Mouse (Mus musculus) layer of hippocampus, adult 6 months (tissue): ENCODE data around the gene Tmem38a. TPM values are rescaled to one million over a fixed set of nuclear protein-coding genes. Genes with fewer than 3 reads are reported as not detected.

Experiments
- long read RNA-seq, 2 experiments: library from polyadenylated mRNA; unstranded; transcript quantifications; one replicate each; pipeline ENCODE4 v2.0.0; 2019 to 2020
- microRNA-seq: library from miRNA; unstranded; fragments of <30 nt; microRNA quantifications from one replicate; pipeline ENCODE4 v1.2.0, GENCODE M21; 2020
- polyA plus RNA-seq: library from polyadenylated mRNA; unstranded; fragments of <200 nt; fragmentation: Nextera tagmentation; gene quantifications from 2 replicates; pipeline ENCODE4 v1.2.3, GENCODE M21; 2021

Tmem38a gene
- 92.6 and 100 TPM in 2 replicates for polyA plus RNA-seq
- long read RNA-seq, experiment 1, transcript Tmem38a-201 (6 exons, 2,124 nt) = major isoform, 167 of 207 reads
- long read RNA-seq, experiment 1, partial matches to known transcripts = 21 of 207 reads
- long read RNA-seq, experiment 1, other reads (novel, unspliced or antisense) = 18 of 207 reads
- long read RNA-seq, experiment 2, transcript Tmem38a-201 (6 exons, 2,124 nt) = major isoform, 561 of 674 reads
- long read RNA-seq, experiment 2, partial matches to known transcripts = 17 of 674 reads
- long read RNA-seq, experiment 2, other reads (novel, unspliced or antisense) = 95 of 674 reads

DNA sequence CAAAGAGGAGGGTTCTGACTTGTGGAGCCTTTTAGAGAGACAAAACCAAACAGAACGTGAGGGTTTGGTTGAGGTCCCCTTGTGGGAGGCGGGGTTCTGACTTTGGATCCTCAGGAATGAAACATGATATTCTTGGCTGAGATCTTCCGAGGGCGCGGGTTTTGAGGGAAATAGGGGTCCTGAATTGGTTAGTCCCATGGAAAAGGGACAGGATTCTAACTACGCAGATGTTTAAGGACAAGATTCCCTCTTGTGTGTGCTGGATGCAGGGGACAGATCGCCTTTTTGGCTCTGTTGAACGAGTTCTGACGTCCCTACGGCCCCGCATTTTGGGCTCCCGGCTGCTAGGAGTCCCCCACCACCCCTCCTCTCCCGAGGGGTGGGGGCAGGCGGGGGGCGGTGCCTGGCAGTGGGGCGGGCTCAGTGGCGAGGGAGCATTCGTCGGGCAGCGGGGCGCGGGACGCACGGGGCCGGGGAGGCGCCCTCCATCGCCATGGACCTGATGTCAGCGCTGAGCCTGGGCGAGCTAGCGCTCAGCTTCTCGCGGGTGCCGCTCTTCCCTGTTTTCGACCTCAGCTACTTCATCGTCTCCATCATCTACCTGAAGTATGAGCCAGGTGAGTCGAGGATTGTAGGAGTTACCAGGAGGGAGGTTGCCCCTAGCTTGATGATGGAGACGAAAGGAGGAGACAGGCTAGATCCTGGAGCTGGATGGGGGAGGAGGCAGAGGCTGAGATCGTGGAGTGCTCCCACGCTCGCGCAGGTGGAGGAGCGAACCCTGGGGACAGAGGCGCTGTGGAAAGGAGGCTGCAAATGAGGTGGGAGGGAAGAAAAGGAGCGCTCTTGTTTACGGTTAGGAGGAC, at the start of gene Tmem38a:
Tmem38a (plus strand) TSS at position 445 of the 863 bp plus-strand sequence.

DNA sequence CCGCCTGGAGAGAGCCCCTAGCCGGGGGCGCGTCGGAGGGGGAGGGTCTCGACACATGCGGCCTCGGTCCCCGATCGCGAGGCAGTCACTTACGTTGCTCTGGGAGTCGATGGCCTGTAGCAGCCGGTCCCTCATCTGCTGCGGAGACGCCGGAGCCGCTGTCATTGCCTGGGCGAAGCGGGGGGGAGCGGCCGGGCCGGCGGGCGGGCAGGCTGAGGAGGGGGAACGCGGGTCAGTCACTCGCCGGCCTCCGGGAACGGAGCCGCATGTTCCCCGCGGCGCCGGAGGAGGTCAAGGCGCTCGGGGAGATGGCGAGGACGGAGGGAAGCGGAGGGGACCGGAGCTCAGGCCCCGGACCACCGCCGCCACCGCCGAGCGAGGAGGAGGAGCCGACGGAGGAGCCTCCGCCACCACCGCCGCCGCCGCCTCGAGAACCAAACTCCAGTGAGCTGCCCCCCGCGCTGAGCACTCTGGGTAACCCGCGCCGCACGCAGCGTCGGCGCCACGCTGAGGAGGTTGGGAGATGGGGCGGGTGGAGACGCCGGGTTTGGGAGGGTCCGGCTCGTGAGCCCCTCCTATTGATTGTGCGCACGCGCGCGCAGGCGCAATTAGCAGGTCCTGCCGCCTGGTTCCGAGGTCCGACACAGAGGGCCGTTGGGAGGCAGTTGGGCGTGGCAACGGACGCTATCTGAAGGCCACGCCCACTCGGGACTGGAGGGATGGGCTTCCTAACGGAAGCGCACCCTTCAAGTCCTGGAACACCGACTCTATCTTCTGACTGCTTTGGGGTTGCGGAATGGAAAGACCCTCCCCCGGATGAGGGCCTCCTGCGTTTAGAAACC, 23.8 kb upstream of the Tmem38a start, which contains the start of gene Med26:
Med26 (minus strand) TSS at position 469 of the 842 bp plus-strand sequence.

DNA sequence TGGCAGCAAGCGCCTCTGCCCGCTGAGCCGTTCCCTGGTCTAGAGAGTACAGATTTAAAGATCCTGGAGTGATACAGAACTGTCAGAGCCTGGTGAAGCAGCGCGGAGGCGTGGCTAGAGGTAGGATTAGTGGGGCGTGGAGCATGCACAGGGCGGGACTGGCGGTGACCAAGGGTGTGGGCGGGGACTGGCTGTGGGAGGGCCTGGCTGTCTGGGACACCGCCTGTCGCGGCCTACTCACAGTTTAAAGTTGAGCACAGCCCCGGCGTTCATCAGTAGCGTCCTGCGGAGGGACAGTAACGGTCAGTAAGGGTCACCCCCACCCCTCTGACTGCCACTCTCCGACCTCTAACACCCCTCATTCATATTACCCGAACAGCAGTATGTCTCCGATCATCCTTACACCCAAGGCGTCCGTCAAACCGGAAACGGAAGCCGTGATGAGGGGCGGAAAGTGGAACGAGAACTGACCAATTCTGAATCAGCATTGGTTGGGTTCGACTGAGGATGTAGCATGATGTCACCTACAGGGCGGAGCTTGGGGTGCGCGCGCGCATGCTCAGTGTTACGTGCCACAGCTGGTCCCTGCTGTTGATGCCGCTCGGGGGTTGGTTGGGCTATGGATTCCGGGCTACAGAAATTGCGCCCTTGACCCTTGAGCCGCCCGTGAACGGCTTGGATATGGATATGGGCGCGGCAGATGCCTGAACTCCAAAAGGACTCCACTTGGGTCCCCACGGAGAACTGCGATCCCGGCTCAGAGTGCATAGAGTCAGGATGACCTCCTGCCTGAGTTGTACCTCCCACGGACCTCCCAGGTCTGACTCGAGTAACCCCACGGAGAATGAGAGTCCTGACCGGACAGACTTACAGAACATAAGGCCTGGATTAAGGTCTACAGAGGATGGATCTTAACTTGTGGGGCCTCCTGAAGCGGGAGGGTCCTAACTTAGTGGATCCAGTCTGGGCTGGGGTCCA, 933 bp upstream of the Tmem38a start, which contains the start of gene Smim7:
Smim7 (minus strand) TSS at position 456 of the 978 bp plus-strand sequence.

Small RNAs within 50 kb of the gene (microRNA-seq; reads per million reads assigned to microRNA genes)
- not detected for gene Gm28019

Other genes with a start within 250 kb of the Tmem38a start
- 18.8 and 19.3 TPM in 2 replicates for gene Eps15l1, start 150.6 kb upstream of the Tmem38a start, polyA plus RNA-seq
- 1.4 and 1.8 TPM in 2 replicates for gene Calr3, start 128.2 kb upstream of the Tmem38a start, polyA plus RNA-seq
- 6.5 and 6.7 TPM in 2 replicates for gene 1700030K09Rik, start 128.2 kb upstream of the Tmem38a start, polyA plus RNA-seq
- gene Cherp, start 96.8 kb upstream of the Tmem38a start, polyA plus RNA-seq = 29.2 and 34.8 TPM in 2 replicates
- 4.5 and 4.7 TPM in 2 replicates for gene Slc35e1, start 79.4 kb upstream of the Tmem38a start, polyA plus RNA-seq
- 3.1 and 4.5 TPM in 2 replicates for gene Med26, start 23.8 kb upstream of the Tmem38a start, polyA plus RNA-seq
- 104 and 112 TPM in 2 replicates for gene Smim7, start 967 bp upstream of the Tmem38a start, polyA plus RNA-seq
- gene Nwd1, start 74.7 kb downstream of the Tmem38a start, polyA plus RNA-seq = 5.3 and 6.9 TPM in 2 replicates
- gene Sin3b, start 151.2 kb downstream of the Tmem38a start, polyA plus RNA-seq = 50.3 and 53.4 TPM in 2 replicates
- 0.14 TPM in 1 of 2 replicates, not detected in the other for gene F2rl3, start 189.8 kb downstream of the Tmem38a start, polyA plus RNA-seq